Mouse (Mus musculus) kidney, adult 8-10 months (tissue): Measurements from ENCODE around the gene Cd34.
A peak's percentile ranks its signal among the peaks of the same experiment; 100 is the strongest.

ENCODE experiments used
- DNase-seq, 2 experiments: peaks; one replicate each; pipeline ENCODE4 v3.0.0; 2022

The Cd34 gene

DNA sequence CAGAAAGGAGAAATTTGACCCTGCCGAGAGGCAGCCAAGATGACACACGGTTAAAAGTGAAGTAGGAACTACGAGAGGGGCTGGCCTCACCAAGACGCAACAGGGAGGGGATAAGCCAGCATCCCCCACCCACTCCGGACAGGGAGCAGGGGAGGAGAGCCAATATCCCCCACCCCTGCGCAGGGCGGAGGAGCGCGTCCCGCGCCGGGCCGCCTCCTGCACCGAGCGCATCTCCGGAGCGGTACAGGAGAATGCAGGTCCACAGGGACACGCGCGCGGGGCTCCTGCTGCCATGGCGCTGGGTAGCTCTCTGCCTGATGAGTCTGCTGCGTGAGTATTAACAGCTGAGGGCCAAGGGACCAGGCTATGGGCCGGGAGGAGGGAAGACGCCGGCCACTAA, at the start of gene Cd34:
TSS of gene Cd34 (plus strand) at position 105 of the 400 bp plus-strand sequence.
- DNase-seq, result peak; percentile 47 to 54

DNA sequence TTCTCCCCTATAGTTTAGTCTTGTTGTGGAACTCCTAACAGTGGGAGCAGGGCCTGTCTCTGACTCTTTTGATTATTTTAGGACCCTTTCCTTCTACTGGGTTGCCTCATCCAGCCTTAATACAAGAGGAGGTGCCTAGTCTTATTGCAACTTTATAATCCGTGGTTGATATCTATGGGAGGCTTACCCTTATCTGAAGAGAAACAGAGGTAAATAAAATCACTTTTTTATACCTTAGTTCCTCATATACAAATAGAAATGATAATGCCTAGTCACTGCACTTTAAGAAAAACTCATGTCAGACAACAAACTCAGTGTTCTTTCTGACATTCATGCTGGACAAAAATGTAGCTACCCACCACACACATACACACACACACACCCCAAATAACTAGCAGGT, 44.1 kb upstream of the Cd34 start:
- no peak for DNase-seq

DNA sequence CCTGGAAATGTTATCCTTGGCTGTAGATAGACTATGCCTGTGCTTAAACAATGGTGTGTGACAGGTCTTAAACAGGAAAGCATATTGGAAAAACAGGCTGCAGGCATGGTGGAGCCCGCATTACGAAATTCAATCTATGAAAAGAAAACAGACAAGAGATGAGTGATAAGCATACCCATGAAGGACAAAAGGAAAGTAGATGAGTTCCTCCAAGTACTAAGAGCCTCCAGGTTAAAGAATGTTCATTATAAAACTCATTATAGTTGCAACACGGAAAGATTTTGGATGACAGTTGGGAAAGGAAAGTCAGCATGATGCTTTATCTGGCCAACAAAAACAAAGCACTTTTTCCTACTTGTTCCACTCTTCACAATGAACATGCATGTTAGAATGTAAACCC, 43.3 kb upstream of the Cd34 start:
- no peak for DNase-seq

DNA sequence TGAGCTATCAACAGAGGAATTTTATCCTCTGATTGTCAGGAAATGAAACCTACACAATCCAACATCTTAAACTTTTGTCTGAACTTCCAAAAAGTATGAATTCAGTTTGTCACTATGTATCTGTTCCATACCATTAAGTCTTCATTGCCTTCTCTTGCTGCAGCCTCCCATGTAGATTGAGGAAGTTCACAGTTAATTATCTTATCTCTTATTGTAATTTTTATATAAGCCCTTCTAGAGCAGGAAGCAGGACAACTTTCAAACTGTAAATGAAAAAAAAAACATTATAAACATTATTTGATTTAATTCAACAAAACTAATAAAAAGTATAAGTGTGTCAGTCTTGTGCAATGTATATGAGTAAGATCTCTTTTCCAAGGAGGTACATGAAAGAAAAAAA, 37.5 kb upstream of the Cd34 start:
- DNase-seq, result no peak

DNA sequence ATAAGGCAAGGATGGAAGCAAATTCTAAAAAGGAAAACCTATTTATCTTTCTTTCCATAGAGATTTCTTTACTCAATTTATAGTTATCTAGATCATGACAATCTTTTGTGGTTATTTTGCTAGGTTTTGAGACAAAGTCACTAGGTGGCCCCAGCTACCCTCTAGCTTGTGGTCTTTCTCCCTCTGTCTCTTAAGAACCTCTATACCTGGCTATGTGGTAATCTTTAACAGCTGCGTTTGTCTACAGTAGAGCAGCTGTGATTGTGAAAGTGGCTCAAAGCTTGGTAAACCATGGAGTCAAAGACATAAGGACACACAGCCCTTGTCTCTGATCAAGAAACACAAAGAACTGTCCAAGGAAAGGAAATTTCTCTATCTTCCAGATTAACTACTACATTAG, 36.8 kb upstream of the Cd34 start:
- DNase-seq, result no peak

DNA sequence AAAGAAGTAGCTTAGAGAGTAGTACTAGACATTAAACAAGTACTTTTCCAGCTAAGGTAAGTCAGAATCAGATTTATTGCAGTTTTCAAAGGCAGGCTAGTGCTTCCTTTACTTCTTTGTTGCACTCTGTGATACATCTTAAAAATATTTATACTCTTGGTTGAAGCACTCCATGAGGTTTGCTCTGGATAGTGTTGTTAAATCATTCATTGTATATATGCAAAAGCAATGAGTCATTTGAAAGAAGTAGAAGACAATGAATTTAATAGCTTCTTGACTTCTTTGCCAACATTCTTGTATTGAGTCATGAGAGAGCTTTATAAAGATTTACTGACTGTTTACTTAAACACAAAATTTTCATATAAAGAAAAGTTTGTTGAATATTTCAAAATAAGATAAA, 29.7 kb upstream of the Cd34 start:
- DNase-seq, result no peak

DNA sequence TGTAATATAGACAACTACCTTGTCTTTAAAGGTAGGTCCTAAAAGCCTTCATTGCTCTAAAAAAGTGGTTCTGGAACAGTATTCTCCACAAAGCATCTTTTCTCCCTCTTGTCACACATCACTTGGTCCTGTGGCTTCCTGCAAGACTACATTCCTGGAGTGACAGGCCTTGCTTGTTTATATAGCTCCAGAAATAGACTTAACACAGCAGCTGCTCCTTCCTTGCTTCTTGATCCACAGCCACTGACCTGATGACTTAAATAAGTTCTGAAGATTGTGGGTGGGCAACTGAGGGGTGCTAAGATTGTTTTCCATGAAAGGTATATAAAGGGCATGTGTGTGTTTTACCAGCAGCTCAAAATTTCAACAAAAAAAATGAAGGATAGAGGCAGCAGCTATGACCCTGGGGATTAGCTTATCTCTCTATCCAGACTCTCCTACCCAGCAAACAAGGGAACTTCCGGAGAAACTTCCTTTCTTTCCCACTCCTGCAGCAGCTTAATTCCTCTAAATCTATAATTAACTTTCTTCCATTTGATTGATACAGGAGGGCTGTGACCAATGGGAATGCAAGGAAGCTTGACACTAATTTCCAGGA, 12.8 kb upstream of the Cd34 start:
- no peak for DNase-seq

DNA sequence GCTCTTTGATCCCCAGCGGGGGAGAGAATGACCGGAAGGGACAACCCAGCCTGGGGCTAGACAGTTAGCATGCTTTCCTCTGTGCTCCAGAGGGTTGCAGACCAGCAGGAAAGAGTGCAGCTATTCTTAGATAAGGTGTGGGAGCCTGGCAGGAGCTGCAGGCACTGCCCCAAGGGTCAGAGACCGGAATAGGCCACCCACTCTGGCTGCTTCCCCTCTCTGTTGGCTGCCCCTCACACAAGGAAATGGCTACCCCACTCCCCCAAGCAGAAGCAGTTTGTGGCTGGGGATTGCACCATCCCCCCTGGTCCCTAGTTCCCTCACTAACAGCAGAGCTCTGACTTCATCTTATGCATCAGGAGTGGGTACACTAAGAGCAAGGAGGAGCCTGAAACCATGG, 10.7 kb upstream of the Cd34 start:
- DNase-seq, result peak; percentile 15 to 25

DNA sequence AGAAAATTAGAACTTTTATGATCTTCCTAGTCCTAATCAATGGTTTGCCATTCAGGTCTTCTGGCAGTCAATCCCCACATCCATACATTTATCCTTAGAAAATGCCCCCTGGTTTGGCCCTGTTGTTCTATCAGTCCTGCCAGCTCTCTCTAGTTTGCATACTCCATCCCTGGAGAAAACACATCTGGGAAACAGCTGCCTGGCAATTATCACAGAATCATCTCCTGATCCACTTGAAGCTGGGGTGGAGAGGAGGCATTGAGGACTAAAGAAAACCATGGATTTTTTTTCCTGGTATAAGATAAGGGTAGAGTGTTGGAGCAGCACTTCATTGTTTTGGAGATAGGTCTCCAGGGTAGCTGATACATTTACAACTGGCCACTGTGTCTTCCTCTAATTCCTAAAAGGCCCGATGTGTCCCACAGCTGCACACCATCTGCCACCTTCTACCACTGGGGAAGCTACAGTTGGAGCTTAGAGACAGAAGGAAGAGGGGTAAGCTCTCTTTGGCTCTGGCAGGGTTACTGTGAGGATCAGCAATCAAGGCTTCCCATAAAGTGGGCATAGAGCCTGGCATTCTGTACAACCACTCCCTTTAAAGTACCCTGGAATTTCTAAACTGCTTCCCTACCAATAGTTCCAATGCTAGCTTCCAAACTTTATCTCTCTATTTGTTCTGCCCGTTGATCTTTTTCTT, 9.2 kb upstream of the Cd34 start:
- no peak for DNase-seq

DNA sequence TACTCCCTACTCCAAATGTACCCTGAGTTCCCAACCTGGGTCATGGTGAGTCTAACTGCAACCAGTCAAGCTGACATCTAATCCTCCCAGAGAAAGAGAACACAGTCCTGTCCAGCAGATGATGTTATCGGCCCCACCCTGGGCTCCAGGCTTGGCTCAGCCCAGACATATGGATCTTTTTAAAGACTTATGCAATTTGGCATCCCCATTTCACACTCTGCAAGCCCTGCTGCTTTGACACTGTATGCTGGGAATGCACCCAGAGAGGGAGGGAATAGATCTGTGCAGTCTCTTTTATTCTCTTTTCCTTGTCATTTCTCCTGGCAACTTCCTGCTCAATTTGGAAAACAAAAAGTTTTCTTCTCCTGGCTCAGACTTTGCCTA, 8.7 kb upstream of the Cd34 start:
- DNase-seq, result no peak

DNA sequence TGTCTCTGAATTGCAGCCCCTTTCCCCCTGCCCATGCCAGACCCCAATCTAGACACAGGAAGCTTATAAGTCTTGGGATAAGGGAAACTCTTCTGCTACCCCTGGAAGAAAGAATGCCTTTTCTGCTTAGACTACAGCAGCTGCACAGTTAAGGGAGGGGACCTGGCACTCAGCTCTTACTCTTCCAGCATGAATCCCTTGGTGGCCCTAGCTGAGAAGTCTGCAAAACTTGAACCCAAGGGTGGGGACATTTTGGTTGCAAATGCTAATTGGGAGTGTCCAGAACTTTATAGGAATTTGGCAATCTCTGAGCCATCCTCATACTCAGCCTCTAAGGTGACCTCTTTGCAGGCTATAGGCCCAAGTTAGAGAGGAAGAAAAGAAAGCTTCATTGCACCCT, 7.9 kb upstream of the Cd34 start:
- DNase-seq, result no peak

DNA sequence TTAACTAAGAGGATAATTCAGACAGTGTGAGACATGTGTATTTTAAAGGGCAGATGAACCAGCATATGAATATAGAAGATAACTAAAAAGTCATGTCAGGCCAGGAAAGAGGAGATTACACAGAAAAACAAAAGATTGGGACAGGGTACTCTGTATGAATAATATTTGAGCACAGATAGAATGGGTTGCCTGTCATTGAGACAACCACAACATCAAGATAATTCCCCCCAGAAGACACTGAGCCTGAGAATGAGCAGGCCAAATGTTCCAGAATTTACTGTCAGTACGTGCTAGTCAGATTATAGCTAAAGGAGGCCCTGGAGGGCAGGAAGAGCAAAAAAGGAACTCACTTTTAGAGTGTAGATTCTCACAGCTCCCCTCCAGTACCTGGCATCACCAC, 3.3 kb upstream of the Cd34 start:
- DNase-seq, result no peak

DNA sequence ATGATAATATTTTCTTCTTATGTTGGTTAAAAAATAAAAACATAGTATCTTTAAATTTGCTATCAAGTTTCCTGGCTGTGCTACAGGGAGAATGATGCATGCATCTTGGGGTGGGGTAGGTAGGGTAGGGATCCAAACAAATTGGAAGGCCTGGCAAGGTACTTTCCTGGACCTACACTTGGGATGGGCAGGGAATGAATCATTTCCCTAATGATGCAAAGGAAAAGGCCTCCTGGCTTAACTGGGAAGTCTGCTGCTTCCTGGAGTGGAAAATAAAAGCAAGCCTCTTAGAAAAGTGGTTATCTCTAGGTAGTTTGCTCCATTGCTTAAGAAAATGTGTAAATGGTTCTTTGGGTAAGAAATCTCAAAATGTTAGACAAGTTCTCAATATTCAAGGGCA, 2.9 kb downstream of the Cd34 start:
- DNase-seq, result peak in 1 of 2 experiments; percentile 5

DNA sequence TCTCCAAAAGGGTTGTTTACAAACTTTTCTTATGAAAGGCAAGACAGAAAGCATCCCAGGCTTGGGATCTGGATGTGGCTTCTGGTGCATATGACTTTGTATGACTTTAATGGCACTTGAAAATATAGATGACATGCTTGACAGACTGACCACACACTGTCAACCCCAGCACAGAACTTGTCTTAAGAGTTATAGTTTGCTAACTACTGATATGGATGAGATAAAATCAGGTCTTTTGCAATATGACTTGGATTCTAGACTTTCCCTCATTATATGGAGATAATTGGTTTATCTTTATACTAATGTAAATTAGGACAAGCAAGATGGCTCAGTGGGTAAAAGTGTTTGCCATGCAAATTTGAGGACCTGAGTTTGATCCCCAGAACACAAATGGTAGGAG, 4.3 kb downstream of the Cd34 start:
- DNase-seq, result no peak

DNA sequence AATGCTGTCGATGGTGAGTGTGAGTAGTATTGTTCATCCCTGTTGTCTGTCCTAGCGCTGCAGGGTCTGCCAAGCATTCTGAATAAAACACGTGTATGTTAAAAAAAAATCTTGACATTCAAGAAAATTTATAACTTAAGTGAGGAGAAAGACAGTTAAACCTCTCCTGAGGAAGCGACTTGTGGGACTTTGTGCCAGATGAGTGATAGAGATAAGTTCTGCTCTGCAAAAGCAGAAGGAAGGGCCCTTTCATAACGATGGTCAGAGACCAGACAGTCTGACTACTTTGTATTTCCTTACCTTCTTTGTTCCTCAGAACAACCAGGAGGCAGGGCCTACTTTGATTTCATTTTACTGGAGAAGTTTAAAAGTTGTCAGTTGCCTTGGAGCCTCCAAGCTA, 4.9 kb downstream of the Cd34 start:
- DNase-seq, result peak; percentile 12 to 62

DNA sequence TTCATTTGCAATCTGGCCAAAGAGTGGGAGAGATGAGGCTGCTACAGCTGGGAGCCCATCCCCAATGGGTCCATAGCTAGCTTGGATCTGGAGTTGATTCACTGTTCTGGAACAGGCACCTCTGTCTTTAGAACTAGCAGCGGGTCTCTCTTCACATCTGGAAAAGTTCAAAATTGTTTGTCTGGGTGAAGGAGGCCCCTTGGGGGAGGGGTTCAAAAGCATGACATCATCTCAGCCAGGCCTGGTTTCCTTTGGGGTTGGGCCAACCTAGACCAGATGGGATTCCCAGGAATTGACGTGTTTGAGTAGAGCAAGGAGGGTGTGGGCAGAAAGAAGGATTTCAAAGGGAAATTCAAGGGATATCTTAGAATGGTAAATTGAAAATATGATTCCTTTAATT, 6.8 kb downstream of the Cd34 start:
- peak in 1 of 2 experiments; percentile 15 for DNase-seq

DNA sequence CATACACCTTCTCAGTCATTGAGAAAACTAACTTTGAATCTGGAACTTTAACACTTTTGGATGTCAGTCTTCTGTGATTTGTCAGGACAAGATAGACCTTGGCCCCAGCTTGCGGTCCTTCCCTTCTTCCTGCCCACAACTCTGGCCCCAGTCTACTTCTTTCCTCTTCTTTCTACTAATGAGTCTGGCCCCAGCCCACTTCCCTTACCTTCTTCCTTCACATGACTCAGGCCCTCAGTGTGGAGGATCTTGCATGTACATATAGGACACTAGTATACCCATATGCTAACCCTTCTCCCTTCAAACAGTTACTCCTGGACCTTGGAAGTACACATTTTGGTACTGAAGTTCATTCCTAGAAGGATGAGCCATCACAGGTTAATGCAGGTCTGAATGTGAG, 7.8 kb downstream of the Cd34 start:
- no peak for DNase-seq

DNA sequence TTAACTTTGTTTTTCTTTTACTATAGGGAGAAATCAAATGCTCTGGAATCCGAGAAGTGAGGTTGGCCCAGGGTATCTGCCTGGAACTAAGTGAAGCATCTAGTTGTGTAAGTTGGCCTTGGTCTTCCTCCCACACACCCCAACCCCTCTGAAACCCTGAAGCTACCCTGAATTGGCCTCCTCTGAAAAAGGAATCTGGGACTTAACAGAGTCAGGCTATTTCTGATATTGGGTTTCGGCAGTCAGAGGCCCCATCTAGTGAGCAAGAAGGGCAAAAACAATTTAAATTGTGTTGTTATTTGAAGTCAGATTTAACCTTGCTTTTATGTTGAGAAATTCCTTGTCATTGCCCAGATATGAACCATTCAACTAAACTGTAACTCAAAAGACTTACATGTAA, 12.3 kb downstream of the Cd34 start:
- no peak for DNase-seq

DNA sequence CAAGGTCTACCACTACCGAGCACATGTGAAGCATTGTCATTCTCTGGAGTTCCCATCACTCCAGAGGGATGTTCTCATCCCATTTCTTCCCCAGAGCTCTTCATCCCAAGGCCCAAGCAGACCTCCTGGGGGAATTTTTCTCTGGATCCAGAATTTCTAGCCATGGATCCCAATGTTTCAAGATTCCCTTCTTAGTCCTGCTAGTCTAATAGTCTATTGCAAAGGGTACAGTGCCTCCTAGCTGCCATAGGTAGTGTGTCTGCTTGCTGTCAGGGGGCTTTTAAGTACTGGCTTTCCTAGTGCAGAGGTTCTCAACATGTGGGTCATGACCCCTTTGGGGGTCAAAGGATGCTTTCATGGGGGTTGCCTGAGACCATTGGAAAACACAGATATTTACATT, 14.3 kb downstream of the Cd34 start:
- no peak for DNase-seq

DNA sequence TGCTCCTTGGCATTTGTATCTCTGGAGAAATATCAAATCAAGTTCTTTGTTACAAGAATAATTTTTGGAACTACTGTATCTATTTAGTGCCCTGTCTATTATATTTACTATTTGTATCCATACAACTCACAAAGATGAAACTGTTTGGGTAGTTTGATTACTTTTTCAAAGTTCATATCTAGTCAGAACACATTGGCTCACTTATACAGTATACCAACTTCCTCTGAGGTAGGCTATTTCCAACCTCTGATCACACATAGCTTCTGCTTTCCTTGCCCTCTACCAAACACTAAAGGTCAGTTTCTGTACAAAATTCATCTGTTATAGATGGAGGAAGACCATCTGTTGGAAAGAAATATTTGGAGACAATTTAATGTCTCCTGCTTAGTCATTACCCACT, 16.1 kb downstream of the Cd34 start:
- no peak for DNase-seq

DNA sequence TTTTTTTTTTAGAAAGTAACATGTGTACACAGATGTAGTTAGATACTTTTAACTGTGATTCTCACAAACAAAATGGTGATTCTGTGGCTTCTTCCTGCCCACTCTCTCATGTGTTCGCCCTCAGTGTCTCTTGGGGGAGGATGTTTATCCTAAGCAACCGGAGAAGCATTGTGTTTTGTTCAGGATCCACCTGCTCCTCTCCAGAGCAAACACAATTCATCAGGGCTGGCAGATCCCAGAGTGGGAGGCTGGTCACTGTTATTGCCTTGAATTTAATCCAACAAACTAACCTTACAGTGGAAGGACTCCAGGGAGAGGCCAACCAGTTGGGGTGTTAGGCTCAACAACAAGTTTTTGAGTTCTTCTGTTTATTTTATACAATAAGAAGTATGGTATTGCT, 17.1 kb downstream of the Cd34 start:
- no peak for DNase-seq

DNA sequence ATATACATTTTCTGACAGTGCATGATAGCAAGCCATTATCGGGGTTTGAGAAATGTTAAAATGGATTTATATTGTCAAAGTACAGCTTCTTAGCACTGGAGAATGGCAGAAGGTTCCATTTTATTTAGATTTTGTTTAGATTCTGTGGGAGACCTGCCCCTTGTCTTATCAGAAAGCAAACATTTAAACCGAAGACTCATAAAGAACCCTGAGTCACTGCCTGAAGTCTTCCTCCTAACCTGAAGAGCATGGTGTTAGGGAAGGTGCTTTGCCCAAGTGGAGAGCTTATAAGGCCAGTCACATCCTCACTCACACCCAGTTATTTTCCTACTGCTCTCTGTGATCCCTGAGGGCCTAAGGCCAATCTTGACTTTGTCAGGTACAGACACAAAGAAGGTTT, 18.4 kb downstream of the Cd34 start:
- no peak for DNase-seq

DNA sequence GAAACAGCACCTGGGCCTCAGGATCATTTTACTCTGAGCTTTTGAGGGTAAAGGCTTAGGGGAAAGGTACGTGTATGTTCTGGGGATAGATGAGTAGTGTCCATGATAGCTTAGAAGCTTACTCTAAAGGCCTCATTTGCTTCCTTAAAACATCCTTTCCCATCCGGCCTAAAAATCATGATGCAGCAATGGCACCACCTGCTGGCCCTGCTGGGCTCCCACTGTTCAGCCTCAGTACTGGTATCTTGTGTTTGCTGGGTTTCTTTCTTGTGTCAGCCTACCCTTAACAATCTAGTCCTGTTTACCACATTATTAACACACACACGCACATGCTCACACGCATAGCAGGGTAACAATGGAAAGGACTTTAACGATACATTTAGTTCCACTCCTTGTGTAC, 23.6 kb downstream of the Cd34 start:
- peak in 1 of 2 experiments; percentile 73 for DNase-seq

DNA sequence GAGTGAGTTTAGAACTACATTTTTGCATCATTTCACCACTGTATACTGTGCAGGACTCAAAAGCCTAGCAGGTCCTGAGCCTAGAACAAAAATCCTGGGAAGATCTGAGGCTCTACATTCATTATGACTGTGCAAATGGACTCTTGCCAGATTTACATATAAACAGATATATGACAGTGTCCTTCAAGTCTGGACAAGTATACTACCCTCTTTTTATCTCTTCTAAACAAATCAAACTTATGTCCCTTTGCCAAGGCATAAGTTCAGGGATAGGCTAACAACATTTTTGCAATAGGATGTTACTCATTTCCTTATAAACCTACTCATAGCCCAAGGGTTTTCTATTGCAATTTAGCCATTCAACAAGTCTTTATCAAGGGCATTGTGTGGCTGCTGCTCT, 24.1 kb downstream of the Cd34 start:
- no peak for DNase-seq

DNA sequence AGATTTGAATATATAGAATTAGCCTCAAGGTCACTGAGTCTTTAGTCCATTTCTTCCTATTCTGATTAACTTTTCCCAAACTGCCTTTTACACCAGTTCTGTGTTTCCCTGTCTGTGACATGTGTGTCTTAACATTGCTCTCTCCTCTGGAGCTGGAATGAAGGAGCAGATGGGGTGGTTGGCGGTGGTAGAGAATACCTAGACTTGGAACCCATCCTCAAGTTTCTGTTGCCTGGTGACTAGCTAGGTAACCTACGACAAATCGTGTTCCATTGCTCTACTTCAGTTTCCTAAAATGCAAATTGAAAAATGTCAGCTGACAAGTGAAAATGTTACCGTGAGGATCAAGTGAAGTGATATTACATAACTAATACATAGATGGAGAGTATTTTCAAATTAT, 33.4 kb downstream of the Cd34 start:
- DNase-seq, result no peak
